Mouse (Mus musculus): ENCODE measurements around the gene Foxd1.
A peak's percentile ranks its signal among the peaks of the same experiment; 100 is the strongest.

The Foxd1 gene

GRCm38 (mm10) chr13:98354090-98354801 lies at the start of gene Foxd1:
TSS of gene Foxd1 (plus strand) at chr13:98354242.
- DNase-seq (ENCODE audit: low read depth, low spot score), result peak; percentile 90

- no peak for DNase-seq (ENCODE audit: low read depth, low spot score)
These were observed 48.8 kb upstream of the Foxd1 start for GRCm38 (mm10) chr13:98305257-98305656.

GRCm38 (mm10) chr13:98306393-98306792 lies 47.6 kb upstream of the Foxd1 start:
- no peak for DNase-seq (ENCODE audit: low read depth, low spot score)

GRCm38 (mm10) chr13:98306852-98307475 lies 47.1 kb upstream of the Foxd1 start:
- no peak for DNase-seq (ENCODE audit: low read depth, low spot score)

- DNase-seq (ENCODE audit: low read depth, low spot score), result no peak
These were observed 46.0 kb upstream of the Foxd1 start for GRCm38 (mm10) chr13:98308004-98308403.

GRCm38 (mm10) chr13:98308724-98309123 lies 45.3 kb upstream of the Foxd1 start:
- DNase-seq (ENCODE audit: low read depth, low spot score), result no peak

- no peak for DNase-seq (ENCODE audit: low read depth, low spot score)
These were observed 42.4 kb upstream of the Foxd1 start for GRCm38 (mm10) chr13:98311597-98311996.

GRCm38 (mm10) chr13:98313631-98314030 lies 40.4 kb upstream of the Foxd1 start:
- DNase-seq (ENCODE audit: low read depth, low spot score), result no peak

- DNase-seq (ENCODE audit: low read depth, low spot score), result no peak
These were observed 38.9 kb upstream of the Foxd1 start for GRCm38 (mm10) chr13:98315124-98315523.

- no peak for DNase-seq (ENCODE audit: low read depth, low spot score)
These were observed 37.9 kb upstream of the Foxd1 start for GRCm38 (mm10) chr13:98316140-98316479.

- peak; percentile 96 for DNase-seq (ENCODE audit: low read depth, low spot score)
These were observed 37.4 kb upstream of the Foxd1 start, which contains the start of gene Btf3 for GRCm38 (mm10) chr13:98316480-98317245. TSS of gene Btf3 (minus strand) at chr13:98317006.

- no peak for DNase-seq (ENCODE audit: low read depth, low spot score)
These were observed 36.8 kb upstream of the Foxd1 start for GRCm38 (mm10) chr13:98317246-98317677.

GRCm38 (mm10) chr13:98317911-98318310 lies 36.1 kb upstream of the Foxd1 start:
- DNase-seq (ENCODE audit: low read depth, low spot score), result no peak

GRCm38 (mm10) chr13:98325034-98325433 lies 29.0 kb upstream of the Foxd1 start:
- no peak for DNase-seq (ENCODE audit: low read depth, low spot score)

- DNase-seq (ENCODE audit: low read depth, low spot score), result no peak
These were observed 21.9 kb upstream of the Foxd1 start for GRCm38 (mm10) chr13:98332106-98332505.

- no peak for DNase-seq (ENCODE audit: low read depth, low spot score)
These were observed 17.8 kb upstream of the Foxd1 start for GRCm38 (mm10) chr13:98336205-98336604.

GRCm38 (mm10) chr13:98340506-98340905 lies 13.5 kb upstream of the Foxd1 start:
- DNase-seq (ENCODE audit: low read depth, low spot score), result no peak

GRCm38 (mm10) chr13:98349491-98349890 lies 4.6 kb upstream of the Foxd1 start:
- DNase-seq (ENCODE audit: low read depth, low spot score), result no peak

- peak; percentile 62 for DNase-seq (ENCODE audit: low read depth, low spot score)
These were observed 2.5 kb upstream of the Foxd1 start for GRCm38 (mm10) chr13:98351527-98351926.

- no peak for DNase-seq (ENCODE audit: low read depth, low spot score)
These were observed 1.6 kb upstream of the Foxd1 start for GRCm38 (mm10) chr13:98352381-98352975.

- no peak for DNase-seq (ENCODE audit: low read depth, low spot score)
These were observed 343 bp upstream of the Foxd1 start for GRCm38 (mm10) chr13:98353709-98354089.

All from mesoderm, embryonic 11.5 days (tissue).